Mouse (Mus musculus) heart, embryonic 14.5 days (tissue): ENCODE results near the gene Amz2. TPM values are rescaled to one million over a fixed set of nuclear protein-coding genes. Genes with fewer than 3 reads are reported as not detected.

Experiments
- ATAC-seq: fragments of 200-750 bp; cut with Nextera tagmentation; 2 replicates; pipeline ENCODE4 v1.8.0; 2017; ENCODE audit warnings: low read depth, moderate TSS enrichment; ENCODE audit not compliant: insufficient number of reproducible peaks, insufficient read depth, low FRiP score
- H3K27ac ChIP-seq, 2 experiments: fragments of 200-500 bp in 1 of 2; fragments of 300-500 bp in 1 of 2; sonication (generic) in 1 of 2; replicated peaks in 1 of 2; 2 replicates each; pipeline ENCODE4 v1.5.1; 2012 to 2014; ENCODE audit warnings: low read depth in 2 of 2, low read length in 2 of 2, control low read depth in 1 of 2, mild to moderate bottlenecking in 1 of 2, mixed read lengths in 1 of 2; ENCODE audit not compliant: control insufficient read depth in 1 of 2, insufficient read depth in 1 of 2
- H3K27me3 ChIP-seq: fragments of 300-500 bp; sonication (generic); 2 replicates; pipeline ENCODE4 v1.6.1; 2014; ENCODE audit warnings: mild to moderate bottlenecking, low read length, control low read depth; ENCODE audit not compliant: control insufficient read depth, insufficient read depth
- H3K36me3 ChIP-seq: fragments of 300-500 bp; sonication (generic); 2 replicates; pipeline ENCODE4 v1.6.1; 2014; ENCODE audit warnings: mild to moderate bottlenecking, control low read depth, low read length, mixed read lengths; ENCODE audit not compliant: control insufficient read depth, insufficient read depth
- H3K4me1 ChIP-seq, 2 experiments: fragments of 200-500 bp in 1 of 2; fragments of 300-500 bp in 1 of 2; sonication (generic) in 1 of 2; 2 replicates each; pipeline ENCODE4 v1.6.1; 2012 to 2014; ENCODE audit warnings: low read length in 2 of 2, control low read depth in 1 of 2, mixed read lengths in 1 of 2; ENCODE audit not compliant: control insufficient read depth in 2 of 2, insufficient read depth in 2 of 2
- H3K4me2 ChIP-seq: fragments of 300-500 bp; sonication (generic); 2 replicates; pipeline ENCODE4 v1.6.1; 2014; ENCODE audit warnings: mild to moderate bottlenecking, low read length
- H3K4me3 ChIP-seq, 2 experiments: fragments of 200-500 bp in 1 of 2; fragments of 300-500 bp in 1 of 2; sonication (generic) in 1 of 2; 2 replicates each; pipeline ENCODE4 v1.5.1; 2012 to 2014; ENCODE audit warnings: low read length in 2 of 2, mild to moderate bottlenecking in 2 of 2, control low read depth in 1 of 2, low read depth in 1 of 2, moderate library complexity in 1 of 2; ENCODE audit not compliant: control insufficient read depth in 1 of 2, insufficient read depth in 1 of 2
- H3K9ac ChIP-seq: fragments of 300-500 bp; sonication (generic); 2 replicates; pipeline ENCODE4 v1.6.1; 2014; ENCODE audit warnings: mild to moderate bottlenecking, low read length
- H3K9me3 ChIP-seq: fragments of 300-500 bp; sonication (generic); 2 replicates; pipeline ENCODE4 v1.6.1; 2016; ENCODE audit warnings: low read length, control low read depth; ENCODE audit not compliant: control insufficient read depth
- WGBS: fragments of 180-500 bp; shearing (Covaris S2); extraction: QIAGEN DNeasy Blood & Tissue Kit; methylation state at CpG from one replicate; pipeline ENCODE4 v1.1.7; 2014; 5-methylcytosine and 5-hydroxymethylcytosine counted together
- polyA plus RNA-seq: library from polyadenylated mRNA; unstranded; fragments of >200 nt; fragmentation: Nextera tagmentation; extraction: Ambion mirVana; gene quantifications from 2 replicates; pipeline ENCODE4 v1.2.1, GENCODE M21; 2014

Amz2 gene
- polyA plus RNA-seq, result 38.7 and 39.7 TPM in 2 replicates

DNA sequence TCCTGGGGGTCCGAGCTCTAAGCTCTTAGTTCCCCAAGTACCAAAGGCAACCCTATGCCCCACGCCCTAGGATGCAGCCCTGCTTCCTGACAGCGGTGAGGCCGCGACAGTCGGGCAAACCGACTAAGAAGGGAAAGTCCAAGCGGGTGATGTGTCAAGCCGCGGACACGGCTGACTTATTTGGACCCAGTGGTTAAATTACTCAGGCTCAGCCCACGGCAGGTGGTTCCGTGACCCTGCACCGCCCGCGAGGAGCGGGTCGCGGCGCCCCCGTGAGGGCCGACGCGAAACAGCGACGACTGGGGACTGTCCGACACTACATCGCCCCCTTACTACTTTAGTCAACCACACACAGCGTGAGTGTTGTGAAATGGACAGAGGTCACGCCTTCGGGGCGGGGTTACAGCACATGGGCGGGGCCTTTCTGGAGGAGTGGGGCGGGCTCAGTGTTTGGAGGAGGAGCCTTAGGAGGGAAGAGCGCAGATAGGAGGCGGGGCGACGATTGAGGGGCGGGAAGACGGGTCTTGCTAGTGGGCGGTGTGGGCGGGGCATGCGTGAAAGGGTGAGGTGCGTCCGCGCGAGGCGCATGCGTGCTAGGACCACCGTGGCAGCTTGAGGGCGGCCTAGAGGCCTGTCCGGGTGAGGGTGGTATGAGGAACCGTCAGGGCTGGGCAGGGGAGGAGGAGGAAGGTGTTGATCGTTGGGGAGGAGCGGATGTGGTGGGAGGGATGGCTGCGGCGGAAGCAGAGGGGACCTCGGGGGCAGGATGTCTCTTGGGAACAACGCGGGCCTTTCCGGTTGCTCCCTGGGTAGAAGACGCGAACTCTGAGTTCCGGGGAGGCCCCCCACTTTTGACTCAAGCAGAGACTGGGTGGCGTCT, at the start of gene Amz2:
Amz2 (plus strand) TSS at position 555 of the 880 bp plus-strand sequence.
- H3K4me3 ChIP-seq, result peak within 1 kb of the TSS; percentile 59 to 82
- WGBS, result 1% methylated on average over 65 of the region's 65 CpGs
- ATAC-seq, result peak; percentile 97
- H3K9me3 ChIP-seq, result 0 out of 2 replicates have a peak, but pooled peaks cover 3% of the 10 kb centered on the region
- peaks cover 2 to 8% of the 10 kb centered on the region in 2 experiments; a peak in 2 of 4 replicates for H3K4me1 ChIP-seq
- H3K4me2 ChIP-seq, result peak within 1 kb of the TSS; percentile 71
- no peaks in the 10 kb centered on the region for H3K27me3 ChIP-seq
- peaks cover 24% of the 10 kb centered on the region for H3K36me3 ChIP-seq
- H3K27ac ChIP-seq, result peak within 1 kb of the TSS; percentile 79 to 87
- peak within 1 kb of the TSS; percentile 78 for H3K9ac ChIP-seq

DNA sequence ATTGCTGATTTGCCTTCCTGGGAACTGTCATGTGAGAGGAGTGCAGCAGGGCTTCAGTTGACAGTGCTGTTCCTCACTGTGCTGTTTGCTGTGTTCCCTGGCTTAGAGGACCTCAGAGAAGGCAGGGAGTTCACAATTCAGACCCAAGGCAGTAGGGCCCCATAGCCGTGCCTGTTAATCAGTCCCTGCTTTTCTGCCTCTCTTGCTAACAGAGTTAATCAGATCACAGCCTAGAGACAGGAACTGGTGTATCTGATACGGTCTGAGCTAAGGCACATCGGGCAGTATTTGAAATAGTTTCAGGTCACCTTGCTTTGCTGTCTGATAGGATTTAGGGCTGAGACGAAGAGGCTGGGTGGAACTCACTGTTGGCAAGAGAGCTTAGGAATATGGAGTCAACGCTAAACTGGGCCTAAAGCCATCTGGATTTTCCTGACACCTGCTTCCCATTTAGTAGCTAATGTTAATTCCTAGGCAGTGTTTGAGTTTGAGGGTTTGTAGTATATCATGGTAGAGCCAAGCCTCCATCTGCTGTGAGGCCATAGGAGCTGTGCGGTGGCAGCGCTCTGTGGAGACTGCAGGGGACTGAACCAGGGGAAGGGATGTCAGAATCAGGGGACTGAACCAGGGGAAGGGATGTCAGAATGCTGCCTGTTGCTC, 49.1 kb upstream of the Amz2 start:
- Histone ChIP-seq H3K4me3 (no peak overlapping the region), H3K36me3 (no peaks in the 10 kb centered on the region), H3K27ac (peak overlapping the region; percentile 32 to 54; a peak in 3 of 4 replicates), H3K9ac (peak overlapping the region; percentile 41; the same call in 1 of the 2 replicates), H3K9me3 (no peaks in the 10 kb centered on the region), H3K4me1 (peaks cover 14 to 43% of the 10 kb centered on the region in 2 experiments), H3K27me3 (no peaks in the 10 kb centered on the region), H3K4me2 (no peak overlapping the region; the same call in 1 of the 2 replicates)
- 36% methylated on average over 7 of the region's 7 CpGs for WGBS
- ATAC-seq, result no peak

DNA sequence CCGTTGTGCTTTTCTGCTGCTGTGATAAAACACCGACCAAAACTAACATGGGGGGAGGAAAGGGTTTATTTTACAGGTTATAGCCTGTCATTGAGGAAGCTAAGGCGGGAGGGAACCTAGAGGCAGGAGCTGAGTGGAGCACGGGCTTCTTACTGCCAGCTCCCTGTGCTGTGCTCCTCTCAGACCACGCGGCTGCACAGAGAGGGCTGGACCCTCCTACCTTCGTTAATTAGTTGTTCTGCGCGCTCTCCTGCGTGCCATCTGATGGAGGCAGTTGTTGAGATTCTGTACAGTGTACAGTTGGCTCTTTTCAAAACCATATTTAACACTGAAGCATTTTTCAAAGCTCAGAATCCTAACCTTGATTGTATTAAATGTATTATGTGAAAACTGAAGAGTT, 48.3 kb upstream of the Amz2 start:
- Histone ChIP-seq H3K4me3 (no peak overlapping the region), H3K9me3 (no peaks in the 10 kb centered on the region), H3K27me3 (no peaks in the 10 kb centered on the region), H3K36me3 (no peaks in the 10 kb centered on the region), H3K4me2 (no peak overlapping the region), H3K9ac (0 out of 2 replicates have a peak overlapping the region, but pooled peaks have one; percentile 35), H3K4me1 (peaks cover 14 to 38% of the 10 kb centered on the region in 2 experiments), H3K27ac (no peak overlapping the region)
- ATAC-seq, result no peak
- 46% methylated on average over 10 of the region's 10 CpGs for WGBS

DNA sequence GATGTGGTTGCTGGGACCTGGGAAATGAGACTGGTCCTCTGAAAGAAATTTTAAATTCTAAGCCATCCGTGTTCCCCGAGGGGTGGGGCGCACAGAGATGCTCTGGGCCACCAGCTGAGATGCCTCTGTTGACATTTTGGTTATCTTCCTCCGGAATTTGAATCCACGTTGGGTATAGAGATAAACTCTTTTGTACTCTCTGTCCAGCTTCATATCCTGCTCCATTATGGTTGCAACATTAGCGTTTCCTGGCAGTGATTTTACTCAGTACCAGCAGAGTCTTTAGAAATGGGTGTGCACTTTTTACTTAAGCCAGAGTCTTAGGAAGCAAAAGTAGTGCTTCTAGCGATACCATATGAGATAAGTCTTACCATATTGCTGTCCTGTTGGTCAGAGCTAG, 47.7 kb upstream of the Amz2 start:
- H3K9ac ChIP-seq, result no peak overlapping the region
- WGBS, result 48% methylated on average over 7 of the region's 7 CpGs
- H3K27me3 ChIP-seq, result no peaks in the 10 kb centered on the region
- no peaks in the 10 kb centered on the region for H3K9me3 ChIP-seq
- peaks cover 14 to 38% of the 10 kb centered on the region in 2 experiments for H3K4me1 ChIP-seq
- H3K27ac ChIP-seq, result no peak overlapping the region
- H3K4me2 ChIP-seq, result no peak overlapping the region
- no peak overlapping the region for H3K4me3 ChIP-seq
- ATAC-seq, result no peak
- no peaks in the 10 kb centered on the region for H3K36me3 ChIP-seq

DNA sequence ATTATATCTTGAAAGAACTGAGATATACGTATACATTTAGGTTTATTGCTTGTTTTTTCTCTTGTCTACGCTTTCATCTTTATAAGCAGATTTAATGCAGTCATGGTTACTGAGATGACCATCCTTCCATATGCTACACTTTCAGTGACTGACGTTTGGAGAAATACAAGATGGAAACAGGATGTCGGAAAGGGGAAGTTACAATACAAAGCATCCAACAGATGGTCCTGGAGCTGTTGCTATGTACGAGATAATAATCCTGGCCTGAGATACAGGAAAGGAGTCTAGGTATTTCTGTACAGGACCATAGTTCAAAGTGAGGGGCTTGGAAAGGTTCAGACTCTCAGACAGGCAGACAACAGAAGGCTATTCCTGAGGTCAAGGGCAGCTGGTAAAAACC, 45.1 kb upstream of the Amz2 start:
- WGBS, result 66% methylated on average over 5 of the region's 5 CpGs

DNA sequence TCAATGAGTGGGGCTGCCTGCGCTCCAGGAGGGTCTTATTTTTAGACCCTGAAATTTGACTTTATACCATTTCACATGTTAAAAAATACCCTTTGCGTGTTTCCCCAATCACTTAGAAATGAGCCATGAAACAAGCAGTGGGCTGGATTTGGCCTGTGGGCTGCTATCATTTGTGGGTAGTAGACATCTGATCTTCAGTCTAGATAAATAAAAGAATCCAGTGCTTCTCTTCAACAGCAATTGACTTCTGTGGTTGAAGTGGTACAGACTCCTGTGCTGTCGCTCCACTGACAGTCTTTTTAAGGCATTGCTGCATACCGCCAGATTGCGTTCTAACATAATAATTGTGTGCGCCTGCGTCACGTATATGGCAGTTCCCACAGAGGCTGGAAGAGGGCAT, 40.5 kb upstream of the Amz2 start:
- ATAC-seq, result no peak

More for the DNA sequence above, 45.1 kb upstream of the Amz2 start:
- Histone ChIP-seq H3K4me1 (peaks cover 14 to 28% of the 10 kb centered on the region in 2 experiments), H3K9ac (no peak overlapping the region), H3K27ac (no peak overlapping the region), H3K36me3 (no peaks in the 10 kb centered on the region), H3K27me3 (no peaks in the 10 kb centered on the region), H3K9me3 (no peaks in the 10 kb centered on the region), H3K4me3 (no peak overlapping the region), H3K4me2 (no peak overlapping the region)
- ATAC-seq, result no peak

DNA sequence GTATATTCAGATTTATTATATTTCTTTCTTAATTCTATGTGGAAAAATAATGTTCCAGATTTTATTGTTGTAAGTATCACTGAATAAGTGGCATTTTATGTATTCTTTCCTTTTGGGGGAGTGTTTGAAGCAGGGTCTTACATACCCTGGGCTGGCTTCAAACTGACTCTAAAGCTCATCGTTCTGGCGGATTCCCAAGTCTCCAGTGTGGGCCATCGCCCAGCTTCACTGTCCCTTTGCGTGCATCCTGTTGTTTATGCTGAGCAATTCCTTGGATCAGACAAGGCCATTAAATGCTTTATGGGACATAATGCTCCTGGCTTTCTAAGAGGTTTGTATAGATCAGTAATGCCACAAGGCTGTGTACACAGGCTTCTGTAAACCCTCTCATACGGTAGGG, 36.7 kb upstream of the Amz2 start:
- Histone ChIP-seq H3K9me3 (no peaks in the 10 kb centered on the region), H3K4me3 (no peak overlapping the region), H3K36me3 (peaks cover 20% of the 10 kb centered on the region), H3K4me1 (peaks cover 2 to 19% of the 10 kb centered on the region in 2 experiments; a peak in 3 of 4 replicates), H3K27me3 (no peaks in the 10 kb centered on the region), H3K4me2 (no peak overlapping the region), H3K9ac (no peak overlapping the region), H3K27ac (no peak overlapping the region)
- 87% methylated on average over 5 of the region's 5 CpGs for WGBS
- ATAC-seq, result no peak

More for the DNA sequence above, 40.5 kb upstream of the Amz2 start:
- H3K4me2 ChIP-seq, result no peak overlapping the region
- H3K27me3 ChIP-seq, result no peaks in the 10 kb centered on the region
- no peaks in the 10 kb centered on the region for H3K36me3 ChIP-seq
- no peaks in the 10 kb centered on the region for H3K9me3 ChIP-seq
- no peak overlapping the region for H3K4me3 ChIP-seq
- H3K9ac ChIP-seq, result no peak overlapping the region
- 81% methylated on average over 8 of the region's 8 CpGs for WGBS
- H3K27ac ChIP-seq, result no peak overlapping the region
- H3K4me1 ChIP-seq, result peaks cover 2 to 10% of the 10 kb centered on the region in 2 experiments; a peak in 3 of 4 replicates
